10 mouse cellular contexts compared by ENCODE assay signal in genomic region chr2:172401116-172401825, GRCm38 (mm10). TPM values are rescaled to one million over a fixed set of nuclear protein-coding genes. Genes with fewer than 3 reads are reported as not detected.
DNase-seq lines count a peak whose midpoint lies in the region; ATAC-seq and TF ChIP-seq lines count a peak whose summit lies in the region.
"Had no signal": no experiment of that assay in that cellular context is flagged by ENCODE, and none has a peak within 500 bp of the region (broad histone marks: within the 10 kb centered on the region; RNA-seq: fewer than 3 reads in every experiment).

No protein-coding gene starts in this region.

- H3K9ac ChIP-seq in heart, embryonic 15.5 days: no peak overlapping the region
- H3K9ac ChIP-seq in heart, embryonic 12.5 days: no peak overlapping the region
- H3K9ac ChIP-seq in liver, embryonic 14.5 days (replicated peaks): no peak overlapping the region
- H3K9ac ChIP-seq: neural tube, embryonic 12.5 days had no signal

- no peaks in the 10 kb centered on the region for H3K36me3 ChIP-seq in heart, embryonic 15.5 days
- H3K36me3 ChIP-seq in heart, embryonic 12.5 days: no peaks in the 10 kb centered on the region
- H3K36me3 ChIP-seq in G1E (replicated peaks): no peaks in the 10 kb centered on the region
- no peaks in the 10 kb centered on the region for H3K36me3 ChIP-seq in liver, embryonic 14.5 days (replicated peaks; ENCODE audit: control insufficient read depth, insufficient read depth, low read depth)
- H3K36me3 ChIP-seq in small intestine, adult 2 months (ENCODE audit: control insufficient read depth, insufficient read depth, low read length): no peaks in the 10 kb centered on the region
- H3K36me3 ChIP-seq: neural tube, embryonic 12.5 days had no signal

- no peak for TF ChIP-seq POLR2A in small intestine, adult 2 months (IDR thresholded peaks at IDR 0.05; ENCODE audit: low read depth, low read length)

- 0 out of 2 replicates have a peak, but pooled peaks have one; percentile 15 for TF ChIP-seq EP300 in liver, embryonic 14.5 days (IDR thresholded peaks at IDR 0.05; ENCODE audit: low read depth)

- no peaks in the 10 kb centered on the region for H3K9me3 ChIP-seq in heart, embryonic 15.5 days (replicated peaks)
- no peaks in the 10 kb centered on the region for H3K9me3 ChIP-seq in heart, embryonic 12.5 days (replicated peaks)
- no peaks in the 10 kb centered on the region for H3K9me3 ChIP-seq in G1E (replicated peaks)
- no peaks in the 10 kb centered on the region for H3K9me3 ChIP-seq in liver, embryonic 14.5 days (ENCODE audit: control insufficient read depth, low read length)
- H3K9me3 ChIP-seq: neural tube, embryonic 12.5 days had no signal

- H3K4me3 ChIP-seq in heart, embryonic 15.5 days: no peak overlapping the region
- no peak overlapping the region for H3K4me3 ChIP-seq in heart, embryonic 12.5 days
- H3K4me3 ChIP-seq in G1E (ENCODE audit: low read depth, low read length): peak overlapping the region; percentile 46; the same call in 1 of the 2 replicates
- H3K4me3 ChIP-seq in liver, embryonic 14.5 days (ENCODE audit: insufficient read depth in 1 of 2, low read depth in 2 of 2, low read length in 2 of 2): no peak overlapping the region
- H3K4me3 ChIP-seq in small intestine, adult 2 months (ENCODE audit: low read depth, low read length): no peak overlapping the region
- H3K4me3 ChIP-seq: neural tube, embryonic 12.5 days had no signal

- TF ChIP-seq CTCF in G1E (IDR thresholded peaks at IDR 0.05; ENCODE audit: low read depth, low read length): no peak
- TF ChIP-seq CTCF in liver, embryonic 14.5 days (IDR thresholded peaks at IDR 0.05; ENCODE audit: low read depth): no peak
- TF ChIP-seq CTCF in small intestine, adult 2 months (IDR thresholded peaks at IDR 0.05; ENCODE audit: extremely low read depth, insufficient read length, insufficient replicate concordance, low read depth, low read length): no peak

- peak overlapping the region; percentile 45 for H3K27ac ChIP-seq in heart, embryonic 15.5 days
- no peak overlapping the region for H3K27ac ChIP-seq in heart, embryonic 12.5 days (ENCODE audit: poor library complexity, severe bottlenecking)
- no peak overlapping the region for H3K27ac ChIP-seq in liver, embryonic 14.5 days
- H3K27ac ChIP-seq in small intestine, adult 2 months (ENCODE audit: insufficient read depth, low read depth, low read length): peak overlapping the region; percentile 60
- H3K27ac ChIP-seq: neural tube, embryonic 12.5 days had no signal

- H3K4me1 ChIP-seq in heart, embryonic 15.5 days (replicated peaks): peaks cover 5% of the 10 kb centered on the region; the same call in 1 of the 2 replicates
- H3K4me1 ChIP-seq in heart, embryonic 12.5 days (replicated peaks): peaks cover 12% of the 10 kb centered on the region; the same call in 1 of the 2 replicates
- H3K4me1 ChIP-seq in G1E (ENCODE audit: insufficient read depth, low read depth, low read length): peaks cover 25% of the 10 kb centered on the region
- H3K4me1 ChIP-seq in liver, embryonic 14.5 days (replicated peaks; ENCODE audit: control insufficient read depth in 2 of 2, insufficient read depth in 2 of 2, low read length in 1 of 2): peaks cover 0 to 7% of the 10 kb centered on the region in 2 experiments; a peak in 2 of 4 replicates
- H3K4me1 ChIP-seq in small intestine, adult 2 months (ENCODE audit: control insufficient read depth, insufficient read depth, insufficient read length, low read length): peaks cover 3% of the 10 kb centered on the region; the same call in 1 of the 2 replicates
- H3K4me1 ChIP-seq: neural tube, embryonic 12.5 days had no signal

- H3K27me3 ChIP-seq in heart, embryonic 15.5 days: peaks cover 15% of the 10 kb centered on the region; the same call in 1 of the 2 replicates
- H3K27me3 ChIP-seq in heart, embryonic 12.5 days (replicated peaks): peaks cover 5% of the 10 kb centered on the region
- H3K27me3 ChIP-seq in G1E (ENCODE audit: insufficient read depth, low read length): peaks cover 9% of the 10 kb centered on the region
- H3K27me3 ChIP-seq in liver, embryonic 14.5 days (ENCODE audit: control insufficient read depth, insufficient read depth, low read length): no peaks in the 10 kb centered on the region
- H3K27me3 ChIP-seq in small intestine, adult 2 months (ENCODE audit: control insufficient read depth, insufficient read depth, low read length): no peaks in the 10 kb centered on the region
- H3K27me3 ChIP-seq: neural tube, embryonic 12.5 days had no signal

- peak; percentile 37 for DNase-seq in G1E (ENCODE audit: low spot score)
- DNase-seq in liver, embryonic 14.5 days (ENCODE audit: low read depth in 3 of 3, low spot score in 3 of 3): peak; percentile 26 to 58 (median 39)
- DNase-seq in cerebellum, adult 11 months: no peak
- DNase-seq in urinary bladder, adult 2 months (ENCODE audit: low spot score): no peak
- no peak for DNase-seq in cerebellum, adult 11-12 months
- DNase-seq: cerebellum, postnatal 14 days had no signal

- 57% methylated on average over 13 of the region's 13 CpGs for WGBS in heart, embryonic 15.5 days
- WGBS in heart, embryonic 12.5 days: 63% methylated on average over 13 of the region's 13 CpGs
- 26% methylated on average over 13 of the region's 13 CpGs for WGBS in liver, embryonic 14.5 days (ENCODE audit: insufficient replicate concordance)
- WGBS in small intestine, adult 2 months: 58% methylated on average over 13 of the region's 13 CpGs

- H3K4me2 ChIP-seq in heart, embryonic 15.5 days: no peak overlapping the region
- H3K4me2 ChIP-seq in heart, embryonic 12.5 days: no peak overlapping the region
- no peak overlapping the region for H3K4me2 ChIP-seq in liver, embryonic 14.5 days (ENCODE audit: low read depth)
- H3K4me2 ChIP-seq: neural tube, embryonic 12.5 days had no signal

- no peak for ATAC-seq in heart, embryonic 15.5 days (replicated peaks; ENCODE audit: insufficient number of reproducible peaks, insufficient read depth, low FRiP score, low read depth)
- no peak for ATAC-seq in heart, embryonic 12.5 days (ENCODE audit: insufficient number of reproducible peaks, low FRiP score)
- peak; percentile 91 for ATAC-seq in G1E (ENCODE audit: extremely low read depth, insufficient number of reproducible peaks, low FRiP score, poor library complexity, severe bottlenecking)
- ATAC-seq in liver, embryonic 14.5 days (ENCODE audit: insufficient read depth): peak; percentile 33; the same call in 1 of the 2 replicates

RNA-seq across cellular contexts. Expression of gene Cass4, which starts 7.7 kb away (rescaled TPM):
- 0.26 and 0.91 TPM in 2 replicates for polyA plus RNA-seq in heart, embryonic 15.5 days (2015; fragmentation: Nextera tagmentation; extraction: Ambion mirVana)
- 0.28 and 0.36 TPM in 2 replicates for polyA plus RNA-seq in heart, embryonic 12.5 days (2016; fragmentation: Nextera tagmentation; extraction: Ambion mirVana)
- total RNA-seq in G1E (2014; fragmentation: Nextera tagmentation): 0.83 TPM in 1 of 2 replicates, not detected in the other
- 0.46 and 0.87 TPM in 2 replicates for total RNA-seq in G1E (2017)
- 0.16 and 0.20 TPM in 2 replicates for polyA plus RNA-seq in G1E (2012)
- 0.30 and 0.45 TPM in 2 replicates for polyA plus RNA-seq in liver, embryonic 14.5 days (2012; rRNA removed)
- 0.75 and 0.76 TPM in 2 replicates for polyA plus RNA-seq in liver, embryonic 14.5 days (2014; fragmentation: Nextera tagmentation; extraction: Ambion mirVana)
- 0.37 and 0.61 TPM in 2 replicates for polyA plus RNA-seq in small intestine, adult 2 months (2012; rRNA removed)
- 0.88 and 1.3 TPM in 2 replicates for polyA plus RNA-seq in urinary bladder, adult 2 months (2012; rRNA removed)

RNA-seq across cellular contexts. Expression of gene Cstf1, which starts 30.8 kb away (rescaled TPM):
- polyA plus RNA-seq in heart, embryonic 15.5 days (2015; fragmentation: Nextera tagmentation; extraction: Ambion mirVana): 24.2 and 29.8 TPM in 2 replicates
- 34.6 and 35.2 TPM in 2 replicates for polyA plus RNA-seq in heart, embryonic 12.5 days (2016; fragmentation: Nextera tagmentation; extraction: Ambion mirVana)
- total RNA-seq in G1E (2014; fragmentation: Nextera tagmentation): 74.9 and 88.9 TPM in 2 replicates
- total RNA-seq in G1E (2017): 34.2 and 42.7 TPM in 2 replicates
- polyA plus RNA-seq in G1E (2012): 11.3 and 19.1 TPM in 2 replicates
- 22.9 and 24.0 TPM in 2 replicates for polyA plus RNA-seq in liver, embryonic 14.5 days (2012; rRNA removed)
- 23.9 and 25.5 TPM in 2 replicates for polyA plus RNA-seq in liver, embryonic 14.5 days (2014; fragmentation: Nextera tagmentation; extraction: Ambion mirVana)
- 12.2 and 20.9 TPM in 2 replicates for polyA plus RNA-seq in small intestine, adult 2 months (2012; rRNA removed)
- polyA plus RNA-seq in urinary bladder, adult 2 months (2012; rRNA removed): 27.0 and 28.1 TPM in 2 replicates

RNA-seq across cellular contexts. Expression of gene Aurka, which starts 30.9 kb away (rescaled TPM):
- 76.8 and 82.2 TPM in 2 replicates for polyA plus RNA-seq in heart, embryonic 15.5 days (2015; fragmentation: Nextera tagmentation; extraction: Ambion mirVana)
- 102 and 106 TPM in 2 replicates for polyA plus RNA-seq in heart, embryonic 12.5 days (2016; fragmentation: Nextera tagmentation; extraction: Ambion mirVana)
- total RNA-seq in G1E (2014; fragmentation: Nextera tagmentation): 112 and 159 TPM in 2 replicates
- 63.1 and 71.0 TPM in 2 replicates for total RNA-seq in G1E (2017)
- polyA plus RNA-seq in G1E (2012): 9.7 and 22.0 TPM in 2 replicates
- polyA plus RNA-seq in liver, embryonic 14.5 days (2012; rRNA removed): 60.1 and 64.4 TPM in 2 replicates
- polyA plus RNA-seq in liver, embryonic 14.5 days (2014; fragmentation: Nextera tagmentation; extraction: Ambion mirVana): 131 and 142 TPM in 2 replicates
- polyA plus RNA-seq in small intestine, adult 2 months (2012; rRNA removed): 4.4 and 9.9 TPM in 2 replicates
- polyA plus RNA-seq in urinary bladder, adult 2 months (2012; rRNA removed): 3.0 and 3.1 TPM in 2 replicates

RNA-seq across cellular contexts. Expression of gene Rtf2, which starts 39.1 kb away (rescaled TPM):
- polyA plus RNA-seq in heart, embryonic 15.5 days (2015; fragmentation: Nextera tagmentation; extraction: Ambion mirVana): 44.5 and 52.2 TPM in 2 replicates
- polyA plus RNA-seq in heart, embryonic 12.5 days (2016; fragmentation: Nextera tagmentation; extraction: Ambion mirVana): 46.5 and 49.3 TPM in 2 replicates
- 22.7 and 26.2 TPM in 2 replicates for total RNA-seq in G1E (2014; fragmentation: Nextera tagmentation)
- total RNA-seq in G1E (2017): 112 and 135 TPM in 2 replicates
- 28.7 and 58.2 TPM in 2 replicates for polyA plus RNA-seq in G1E (2012)
- polyA plus RNA-seq in liver, embryonic 14.5 days (2012; rRNA removed): 17.7 and 22.5 TPM in 2 replicates
- 39.7 and 42.4 TPM in 2 replicates for polyA plus RNA-seq in liver, embryonic 14.5 days (2014; fragmentation: Nextera tagmentation; extraction: Ambion mirVana)
- 16.2 and 35.9 TPM in 2 replicates for polyA plus RNA-seq in small intestine, adult 2 months (2012; rRNA removed)
- polyA plus RNA-seq in urinary bladder, adult 2 months (2012; rRNA removed): 72.6 and 72.7 TPM in 2 replicates

RNA-seq across cellular contexts. Expression of gene Fam210b, which starts 55.9 kb away (rescaled TPM):
- 15.8 and 18.1 TPM in 2 replicates for polyA plus RNA-seq in heart, embryonic 15.5 days (2015; fragmentation: Nextera tagmentation; extraction: Ambion mirVana)
- polyA plus RNA-seq in heart, embryonic 12.5 days (2016; fragmentation: Nextera tagmentation; extraction: Ambion mirVana): 24.3 and 24.5 TPM in 2 replicates
- total RNA-seq in G1E (2014; fragmentation: Nextera tagmentation): 32.5 and 37.9 TPM in 2 replicates
- total RNA-seq in G1E (2017): 10.7 and 11.0 TPM in 2 replicates
- 14.7 and 18.1 TPM in 2 replicates for polyA plus RNA-seq in G1E (2012)
- polyA plus RNA-seq in liver, embryonic 14.5 days (2012; rRNA removed): 44.5 and 61.2 TPM in 2 replicates
- 107 and 109 TPM in 2 replicates for polyA plus RNA-seq in liver, embryonic 14.5 days (2014; fragmentation: Nextera tagmentation; extraction: Ambion mirVana)
- polyA plus RNA-seq in small intestine, adult 2 months (2012; rRNA removed): 16.8 and 22.7 TPM in 2 replicates
- polyA plus RNA-seq in urinary bladder, adult 2 months (2012; rRNA removed): 20.6 and 22.6 TPM in 2 replicates

Comparison
In these comparisons a context has a peak if more than half of its experiments do, and no peak if none do; other contexts are left out.
1. H3K27ac ChIP-seq: peak in heart, embryonic 15.5 days (single experiment) and small intestine, adult 2 months (single experiment); none in heart, embryonic 12.5 days (single experiment) and liver, embryonic 14.5 days (single experiment).
2. ATAC-seq: peak in G1E (single experiment) and liver, embryonic 14.5 days (single experiment); none in heart, embryonic 15.5 days (single experiment) and heart, embryonic 12.5 days (single experiment).
3. DNase-seq: peak in G1E (single experiment) and liver, embryonic 14.5 days (3 of 3); none in cerebellum, adult 11 months (single experiment), urinary bladder, adult 2 months (single experiment) and cerebellum, adult 11-12 months (single experiment).